Mouse (Mus musculus) frontal cortex, postnatal 25 days (tissue): ENCODE measurements at regions not wholly inside any gene's neighbourhood (a gene's known extent, or its start where the extent isn't known, plus 50 kb on each side); places are given as distances from the start of the nearest gene placed in this dataset.

Experiments
- DNase-seq, 2 experiments: peaks; one replicate each; pipeline ENCODE4 v3.0.0; 2022; ENCODE audit warnings: low spot score in 2 of 2

GRCm38 (mm10) chr19:26475197-26475596 lies 129.7 kb upstream of the Smarca2 start:
- no peak for DNase-seq

GRCm38 (mm10) chr19:26475754-26476153 lies 129.1 kb upstream of the Smarca2 start:
- no peak for DNase-seq

- no peak for DNase-seq
These were observed 126.7 kb upstream of the Smarca2 start for GRCm38 (mm10) chr19:26478055-26478737.

GRCm38 (mm10) chr19:26484322-26484721 lies 120.5 kb upstream of the Smarca2 start:
- no peak for DNase-seq

GRCm38 (mm10) chr19:26492806-26493205 lies 112.0 kb upstream of the Smarca2 start:
- DNase-seq = no peak

- DNase-seq = no peak
These were observed 103.8 kb upstream of the Smarca2 start for GRCm38 (mm10) chr19:26501064-26501463.

- DNase-seq = no peak
These were observed 100.8 kb upstream of the Smarca2 start for GRCm38 (mm10) chr19:26504027-26504426.

GRCm38 (mm10) chr19:26506802-26507201 lies 98.0 kb upstream of the Smarca2 start:
- DNase-seq = no peak

- DNase-seq = no peak
These were observed 96.9 kb upstream of the Smarca2 start for GRCm38 (mm10) chr19:26507986-26508385.

- DNase-seq = no peak
These were observed 96.2 kb upstream of the Smarca2 start for GRCm38 (mm10) chr19:26508616-26509015.

GRCm38 (mm10) chr19:26509240-26509639 lies 95.6 kb upstream of the Smarca2 start:
- no peak for DNase-seq

- no peak for DNase-seq
These were observed 94.7 kb upstream of the Smarca2 start for GRCm38 (mm10) chr19:26510185-26510584.

GRCm38 (mm10) chr19:26510887-26511286 lies 94.0 kb upstream of the Smarca2 start:
- DNase-seq = no peak

GRCm38 (mm10) chr19:26511756-26512155 lies 93.1 kb upstream of the Smarca2 start:
- DNase-seq = no peak

GRCm38 (mm10) chr19:26524583-26524982 lies 80.3 kb upstream of the Smarca2 start:
- DNase-seq = no peak

- no peak for DNase-seq
These were observed 73.5 kb upstream of the Smarca2 start for GRCm38 (mm10) chr19:26531390-26531789.

GRCm38 (mm10) chr19:26532509-26532908 lies 72.3 kb upstream of the Smarca2 start:
- DNase-seq = no peak

GRCm38 (mm10) chr19:26545671-26546070 lies 59.2 kb upstream of the Smarca2 start:
- no peak for DNase-seq

- no peak for DNase-seq
These were observed 57.3 kb upstream of the Smarca2 start for GRCm38 (mm10) chr19:26547522-26547921.

GRCm38 (mm10) chr19:26548562-26549270 lies 56.1 kb upstream of the Smarca2 start:
- DNase-seq = no peak

- DNase-seq = no peak
These were observed 54.6 kb upstream of the Smarca2 start for GRCm38 (mm10) chr19:26550299-26550698.
